Mouse (Mus musculus) hindbrain, embryonic 10.5 days (tissue): ENCODE results near the gene Ralgapb. TPM values are rescaled to one million over a fixed set of nuclear protein-coding genes. Genes with fewer than 3 reads are reported as not detected.

Source experiments
- DNase-seq: peaks from one replicate; pipeline ENCODE4 v3.0.0-alpha.2; 2017; ENCODE audit warnings: low spot score
- H3K27ac ChIP-seq: fragments of 300-500 bp; sonication (generic); 2 replicates; pipeline ENCODE4 v1.5.1; 2016; ENCODE audit warnings: mild to moderate bottlenecking, moderate library complexity
- H3K27me3 ChIP-seq: fragments of 300-500 bp; sonication (generic); 2 replicates; pipeline ENCODE4 v1.6.1; 2016; ENCODE audit warnings: mild to moderate bottlenecking; ENCODE audit not compliant: poor library complexity, insufficient read depth, severe bottlenecking
- H3K36me3 ChIP-seq: fragments of 300-500 bp; sonication (generic); 2 replicates; pipeline ENCODE4 v1.6.1; 2016; ENCODE audit warnings: mild to moderate bottlenecking, moderate library complexity
- H3K4me1 ChIP-seq: fragments of 300-500 bp; sonication (generic); replicated peaks from 2 replicates; pipeline ENCODE4 v1.6.1; 2016; ENCODE audit warnings: mild to moderate bottlenecking
- H3K4me3 ChIP-seq: fragments of 300-500 bp; sonication (generic); 2 replicates; pipeline ENCODE4 v1.5.1; 2016; ENCODE audit warnings: mild to moderate bottlenecking, moderate library complexity
- H3K9me3 ChIP-seq: fragments of 300-500 bp; sonication (generic); 2 replicates; pipeline ENCODE4 v1.6.1; 2016; ENCODE audit warnings: mild to moderate bottlenecking, moderate library complexity
- WGBS: fragments of 180-500 bp; shearing (Covaris S2); methylation state at CpG from one replicate; pipeline ENCODE4 v1.1.7; 2016; 5-methylcytosine and 5-hydroxymethylcytosine counted together
- polyA plus RNA-seq: library from polyadenylated mRNA; unstranded; fragments of >200 nt; fragmentation: Nextera tagmentation; extraction: Ambion mirVana; gene quantifications from 2 replicates; pipeline ENCODE4 v1.2.1, GENCODE M21; 2016

Gene Ralgapb
- polyA plus RNA-seq, 1 experiment from 2014 or later = 12.8 TPM

GRCm38 (mm10) chr2:158413240-158413639 lies 3.6 kb downstream of the Ralgapb start:
- H3K9me3 ChIP-seq = no peaks in the 10 kb centered on the region
- H3K4me1 ChIP-seq = peaks cover 25% of the 10 kb centered on the region
- H3K27me3 ChIP-seq = no peaks in the 10 kb centered on the region
- H3K4me3 ChIP-seq = no peak overlapping the region
- no peaks in the 10 kb centered on the region for H3K36me3 ChIP-seq
- 89% methylated on average over 2 of the region's 2 CpGs for WGBS
- no peak for DNase-seq
- H3K27ac ChIP-seq = no peak overlapping the region

- Histone ChIP-seq H3K4me3 (no peak overlapping the region), H3K36me3 (no peaks in the 10 kb centered on the region), H3K27me3 (no peaks in the 10 kb centered on the region), H3K9me3 (no peaks in the 10 kb centered on the region), H3K4me1 (peaks cover 11% of the 10 kb centered on the region), H3K27ac (no peak overlapping the region)
- no peak for DNase-seq
- WGBS = 89% methylated on average over 1 of the region's 1 CpGs
These were observed 6.2 kb downstream of the Ralgapb start for GRCm38 (mm10) chr2:158415826-158416225.

DNA sequence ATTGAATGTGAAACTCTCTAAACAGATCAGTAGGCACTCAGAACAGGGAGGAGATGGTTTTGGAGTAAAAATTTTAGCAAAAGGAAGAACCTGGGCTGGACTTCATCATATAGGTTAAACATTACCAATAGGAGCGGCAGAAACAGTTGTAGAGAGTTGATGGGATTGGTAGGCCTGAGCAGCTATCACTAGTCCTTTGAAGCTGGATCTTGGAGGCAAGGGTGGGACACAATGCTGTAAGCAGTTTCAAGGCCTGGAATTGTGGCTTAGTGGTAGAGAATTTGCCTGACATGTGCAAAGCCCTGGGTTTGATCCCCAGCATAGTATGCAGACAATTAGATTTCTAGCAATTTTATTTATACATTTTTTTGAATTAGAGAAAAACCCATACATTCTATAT lies 9.0 kb downstream of the Ralgapb start:
- Histone ChIP-seq H3K4me3 (no peak overlapping the region), H3K36me3 (peaks cover 19% of the 10 kb centered on the region; the same call in 1 of the 2 replicates), H3K27ac (no peak overlapping the region), H3K4me1 (no peaks in the 10 kb centered on the region), H3K27me3 (no peaks in the 10 kb centered on the region), H3K9me3 (no peaks in the 10 kb centered on the region)
- DNase-seq = no peak
- 90% methylated on average over 1 of the region's 1 CpGs for WGBS

DNA sequence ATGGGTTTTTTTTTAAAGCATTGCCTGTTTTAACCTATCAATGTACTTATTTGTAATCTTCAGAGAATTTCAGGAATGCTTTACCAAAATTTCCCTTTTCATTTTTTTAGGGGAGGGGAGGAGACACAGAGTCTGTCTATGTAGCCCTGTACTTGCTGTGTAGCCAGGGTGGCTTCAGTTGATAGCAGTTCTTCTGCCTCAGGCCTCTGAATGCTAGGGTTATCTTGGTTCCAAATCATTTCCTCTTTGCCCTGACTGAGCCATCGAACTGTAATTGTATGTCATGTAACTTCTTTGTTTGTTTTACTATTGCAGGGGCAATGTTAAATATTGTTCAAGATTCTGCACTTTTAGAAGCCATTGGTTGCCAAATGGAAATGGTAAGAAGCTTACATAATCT lies 36.2 kb downstream of the Ralgapb start:
- WGBS = 87% methylated on average over 1 of the region's 1 CpGs
- no peak for DNase-seq
- Histone ChIP-seq H3K4me3 (no peak overlapping the region), H3K4me1 (no peaks in the 10 kb centered on the region), H3K36me3 (peaks cover 58% of the 10 kb centered on the region), H3K9me3 (no peaks in the 10 kb centered on the region), H3K27ac (no peak overlapping the region), H3K27me3 (no peaks in the 10 kb centered on the region)

- Histone ChIP-seq H3K4me1 (no peaks in the 10 kb centered on the region), H3K4me3 (no peak overlapping the region), H3K27ac (no peak overlapping the region), H3K27me3 (no peaks in the 10 kb centered on the region), H3K9me3 (no peaks in the 10 kb centered on the region), H3K36me3 (peaks cover 71% of the 10 kb centered on the region)
- no peak for DNase-seq
- 75% methylated on average over 7 of the region's 7 CpGs for WGBS
These were observed 40.2 kb downstream of the Ralgapb start for GRCm38 (mm10) chr2:158449845-158450244.

- H3K4me1 ChIP-seq = no peaks in the 10 kb centered on the region
- H3K36me3 ChIP-seq = peaks cover 80% of the 10 kb centered on the region
- no peak for DNase-seq
- WGBS = 94% methylated on average over 4 of the region's 4 CpGs
- H3K27me3 ChIP-seq = no peaks in the 10 kb centered on the region
- no peak overlapping the region for H3K4me3 ChIP-seq
- no peaks in the 10 kb centered on the region for H3K9me3 ChIP-seq
- H3K27ac ChIP-seq = no peak overlapping the region
These were observed 46.8 kb downstream of the Ralgapb start for GRCm38 (mm10) chr2:158456451-158456850.

DNA sequence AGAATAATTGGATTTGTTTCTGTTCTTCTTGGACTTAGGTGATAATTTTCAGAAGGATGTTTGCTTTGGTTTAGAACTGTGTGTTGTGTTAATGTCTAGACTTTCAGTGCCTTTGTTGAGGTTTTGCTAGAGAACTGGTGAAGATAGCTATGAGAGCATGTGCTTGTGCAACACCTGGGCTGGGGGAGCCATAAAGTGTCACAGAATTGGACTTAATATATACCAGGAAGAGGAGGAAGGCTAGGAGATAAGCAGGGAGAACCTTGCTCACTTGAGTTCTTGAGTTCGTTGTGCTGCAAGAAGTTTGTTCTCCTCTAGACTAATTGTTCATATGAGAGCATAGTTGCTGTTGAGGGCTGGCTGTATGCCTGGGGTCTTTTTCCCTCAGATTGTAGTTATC lies 48.0 kb downstream of the Ralgapb start:
- no peak overlapping the region for H3K4me3 ChIP-seq
- no peaks in the 10 kb centered on the region for H3K9me3 ChIP-seq
- H3K27ac ChIP-seq = no peak overlapping the region
- H3K36me3 ChIP-seq = peaks cover 81% of the 10 kb centered on the region
- H3K27me3 ChIP-seq = no peaks in the 10 kb centered on the region
- DNase-seq = no peak
- WGBS = 95% methylated on average over 1 of the region's 1 CpGs
- H3K4me1 ChIP-seq = no peaks in the 10 kb centered on the region

GRCm38 (mm10) chr2:158462450-158462849 lies 52.8 kb downstream of the Ralgapb start:
- no peak for DNase-seq
- peaks cover 91% of the 10 kb centered on the region for H3K36me3 ChIP-seq
- no peak overlapping the region for H3K27ac ChIP-seq
- no peaks in the 10 kb centered on the region for H3K9me3 ChIP-seq
- 81% methylated on average over 1 of the region's 1 CpGs for WGBS
- no peaks in the 10 kb centered on the region for H3K27me3 ChIP-seq
- H3K4me3 ChIP-seq = no peak overlapping the region
- no peaks in the 10 kb centered on the region for H3K4me1 ChIP-seq

- H3K27me3 ChIP-seq = no peaks in the 10 kb centered on the region
- no peak for DNase-seq
- WGBS = 89% methylated on average over 1 of the region's 1 CpGs
- peaks cover 89% of the 10 kb centered on the region for H3K36me3 ChIP-seq
- no peak overlapping the region for H3K27ac ChIP-seq
- no peak overlapping the region for H3K4me3 ChIP-seq
- no peaks in the 10 kb centered on the region for H3K4me1 ChIP-seq
- no peaks in the 10 kb centered on the region for H3K9me3 ChIP-seq
These were observed 64.5 kb downstream of the Ralgapb start for GRCm38 (mm10) chr2:158474159-158474558.

DNA sequence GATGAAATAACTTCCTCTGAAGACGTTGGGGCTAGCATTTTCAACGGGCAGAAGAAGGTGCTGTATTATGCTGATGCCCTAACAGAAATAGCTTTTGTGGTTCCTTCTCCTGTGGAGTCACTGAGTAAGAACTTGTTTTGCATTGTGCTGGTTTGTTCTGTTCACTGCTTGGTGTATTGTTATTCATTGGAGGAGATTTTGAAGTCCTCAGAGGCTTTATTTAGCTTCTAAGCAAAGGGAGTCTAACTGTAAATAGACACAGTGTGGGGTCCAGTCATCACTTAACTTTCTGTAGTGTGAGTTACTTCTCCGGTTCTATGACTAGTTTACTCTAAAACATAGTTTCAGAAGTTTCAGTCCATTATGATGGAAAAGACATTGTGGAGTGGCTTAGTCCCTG lies 68.0 kb downstream of the Ralgapb start:
- Histone ChIP-seq H3K4me1 (no peaks in the 10 kb centered on the region), H3K27ac (no peak overlapping the region), H3K4me3 (no peak overlapping the region), H3K36me3 (peaks cover 99% of the 10 kb centered on the region), H3K9me3 (no peaks in the 10 kb centered on the region), H3K27me3 (no peaks in the 10 kb centered on the region)
- no peak for DNase-seq
- WGBS = 75% methylated on average over 3 of the region's 3 CpGs

GRCm38 (mm10) chr2:158498457-158498856 lies 88.8 kb downstream of the Ralgapb start:
- H3K4me3 ChIP-seq = no peak overlapping the region
- H3K27me3 ChIP-seq = no peaks in the 10 kb centered on the region
- no peak for DNase-seq
- peaks cover 65% of the 10 kb centered on the region for H3K36me3 ChIP-seq
- no peaks in the 10 kb centered on the region for H3K4me1 ChIP-seq
- no peaks in the 10 kb centered on the region for H3K9me3 ChIP-seq
- 93% methylated on average over 5 of the region's 5 CpGs for WGBS
- no peak overlapping the region for H3K27ac ChIP-seq

- H3K27ac ChIP-seq = no peak within 1 kb of the TSS
- no peak within 1 kb of the TSS for H3K4me3 ChIP-seq
- H3K4me1 ChIP-seq = no peaks in the 10 kb centered on the region
- no peaks in the 10 kb centered on the region for H3K9me3 ChIP-seq
- 73% methylated on average over 11 of the region's 11 CpGs for WGBS
- H3K27me3 ChIP-seq = no peaks in the 10 kb centered on the region
- DNase-seq = no peak
- H3K36me3 ChIP-seq = peaks cover 30% of the 10 kb centered on the region
These were observed 92.5 kb downstream of the Ralgapb start, which contains the start of gene Adig for GRCm38 (mm10) chr2:158501836-158502812. Adig (plus strand) TSS chr2:158502612.

GRCm38 (mm10) chr2:158503226-158503625 lies 93.6 kb downstream of the Ralgapb start:
- DNase-seq = no peak
- no peaks in the 10 kb centered on the region for H3K27me3 ChIP-seq
- 90% methylated on average over 7 of the region's 7 CpGs for WGBS
- H3K9me3 ChIP-seq = no peaks in the 10 kb centered on the region
- H3K4me1 ChIP-seq = no peaks in the 10 kb centered on the region
- no peak overlapping the region for H3K4me3 ChIP-seq
- H3K27ac ChIP-seq = no peak overlapping the region
- H3K36me3 ChIP-seq = peaks cover 21% of the 10 kb centered on the region
